ENCODE assay signal across 27 mouse cellular contexts in the genomic region with DNA sequence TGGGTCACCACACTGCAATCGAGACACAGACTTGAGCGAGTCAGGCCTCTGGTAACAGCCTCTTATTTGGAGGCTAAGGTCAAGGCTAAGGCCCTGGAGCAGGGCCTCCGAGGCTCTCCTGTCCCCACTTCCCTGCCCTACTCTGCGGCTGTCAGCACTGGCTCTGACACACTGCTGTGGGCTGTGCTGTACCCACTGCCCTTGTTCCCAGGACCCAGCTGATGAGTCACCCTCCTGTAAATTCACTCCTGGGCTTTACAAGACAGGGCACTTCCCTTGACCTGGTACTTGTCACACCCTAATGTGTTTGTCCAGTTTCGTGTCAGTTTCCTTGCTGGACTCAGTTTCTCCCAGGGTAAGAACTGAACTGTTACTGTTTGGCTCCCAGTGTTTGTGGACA. TPM values are rescaled to one million over a fixed set of nuclear protein-coding genes. Genes with fewer than 3 reads are reported as not detected.
DNase-seq lines count a peak whose midpoint lies in the region; ATAC-seq and TF ChIP-seq lines count a peak whose summit lies in the region.
"Had no signal": no experiment of that assay in that cellular context is flagged by ENCODE, and none has a peak within 500 bp of the region (broad histone marks: within the 10 kb centered on the region; RNA-seq: fewer than 3 reads in every experiment).

No protein-coding gene starts in this region.

- no peak overlapping the region for H3K4me2 ChIP-seq in stomach, postnatal 0 days (replicated peaks; ENCODE audit: low read depth)
- H3K4me2 ChIP-seq: embryonic facial prominence, embryonic 13.5 days; forebrain, embryonic 12.5 days; forebrain, embryonic 15.5 days; heart, embryonic 13.5 days; hindbrain, embryonic 12.5 days; hindbrain, embryonic 15.5 days had no signal

- no peak overlapping the region for H3K4me3 ChIP-seq in stomach, postnatal 0 days (ENCODE audit: low read depth, low read length)
- H3K4me3 ChIP-seq: embryonic facial prominence, embryonic 10.5 days; embryonic facial prominence, embryonic 13.5 days; erythroblast, embryonic 14.5 days; forebrain, embryonic 12.5 days; forebrain, embryonic 15.5 days; heart, adult 2 months; heart, embryonic 10.5 days; heart, embryonic 13.5 days; hindbrain, embryonic 12.5 days; hindbrain, embryonic 15.5 days had no signal

- no peak for TF ChIP-seq CTCF in stomach, postnatal 0 days (IDR thresholded peaks at IDR 0.05; ENCODE audit: low read depth)

- no peak for TF ChIP-seq EP300 in stomach, postnatal 0 days (optimal IDR thresholded peaks at IDR 0.05)

- H3K9me3 ChIP-seq in stomach, postnatal 0 days (ENCODE audit: control insufficient read depth, low read length): no peaks in the 10 kb centered on the region
- H3K9me3 ChIP-seq: embryonic facial prominence, embryonic 10.5 days; embryonic facial prominence, embryonic 13.5 days; forebrain, embryonic 12.5 days; forebrain, embryonic 15.5 days; heart, embryonic 10.5 days; heart, embryonic 13.5 days; hindbrain, embryonic 12.5 days; hindbrain, embryonic 15.5 days had no signal

- peak; percentile 82 to 87 for DNase-seq in adrenal gland, adult (ENCODE audit: inconsistent age in 2 of 2, low spot score in 1 of 2)
- DNase-seq in adrenal gland, postnatal 4 days (ENCODE audit: low spot score in 2 of 2): no peak
- peak; percentile 83 for DNase-seq in adrenal gland, adult 2 months
- peak; percentile 71 for DNase-seq in adrenal gland, postnatal 14 days
- no peak for DNase-seq in stomach, postnatal 0 days (ENCODE audit: low spot score)
- no peak for DNase-seq in ovary, postnatal 14 days (ENCODE audit: low spot score)
- DNase-seq in spleen, adult 18-20 months: no peak
- DNase-seq in spleen, postnatal 10 days (ENCODE audit: low spot score in 2 of 2): no peak
- DNase-seq: cerebellum, adult 11-12 months; cerebellum, adult 8-10 months; cerebellum, postnatal 10 days; cerebellum, postnatal 36 days; embryo, embryonic 11 days; gastrocnemius, postnatal 25 days; heart, adult 2 months; heart, postnatal 14 days had no signal

- H3K36me3 ChIP-seq in stomach, postnatal 0 days (ENCODE audit: control insufficient read depth, insufficient read depth, low read length): peaks cover 28% of the 10 kb centered on the region

- H3K27ac ChIP-seq in stomach, postnatal 0 days (replicated peaks): no peak overlapping the region
- H3K27ac ChIP-seq: embryonic facial prominence, embryonic 10.5 days; embryonic facial prominence, embryonic 13.5 days; forebrain, embryonic 12.5 days; forebrain, embryonic 15.5 days; heart, adult 2 months; heart, embryonic 10.5 days; heart, embryonic 13.5 days; hindbrain, embryonic 12.5 days; hindbrain, embryonic 15.5 days had no signal

- ATAC-seq in stomach, postnatal 0 days (ENCODE audit: low FRiP score, low TSS enrichment): peak; percentile 38; the same call in 1 of the 2 replicates
- ATAC-seq: activated CD4-positive, CD25-positive, alpha-beta regulatory T cell, adult 4 months; forebrain, embryonic 15.5 days; intestine, postnatal 0 days had no signal

- WGBS in stomach, postnatal 0 days: 80% methylated on average over 5 of the region's 5 CpGs

- H3K9ac ChIP-seq in stomach, postnatal 0 days (ENCODE audit: low read length): no peak overlapping the region
- H3K9ac ChIP-seq: embryonic facial prominence, embryonic 13.5 days; forebrain, embryonic 12.5 days; forebrain, embryonic 15.5 days; heart, embryonic 13.5 days; hindbrain, embryonic 12.5 days; hindbrain, embryonic 15.5 days had no signal

- H3K27me3 ChIP-seq in stomach, postnatal 0 days (ENCODE audit: control insufficient read depth, insufficient read depth, low read length): no peaks in the 10 kb centered on the region
- H3K27me3 ChIP-seq: embryonic facial prominence, embryonic 13.5 days; forebrain, embryonic 12.5 days; forebrain, embryonic 15.5 days; heart, embryonic 13.5 days; hindbrain, embryonic 12.5 days; hindbrain, embryonic 15.5 days had no signal

- no peaks in the 10 kb centered on the region for H3K4me1 ChIP-seq in stomach, postnatal 0 days (replicated peaks; ENCODE audit: control insufficient read depth, insufficient read depth)
- H3K4me1 ChIP-seq: embryonic facial prominence, embryonic 10.5 days; embryonic facial prominence, embryonic 13.5 days; forebrain, embryonic 12.5 days; forebrain, embryonic 15.5 days; heart, embryonic 13.5 days; hindbrain, embryonic 12.5 days; hindbrain, embryonic 15.5 days had no signal

RNA-seq across cellular contexts. Expression of a gene that starts 12.0 kb away (rescaled TPM):
- total RNA-seq in adrenal gland, postnatal 4 days (2021): 10 to 100 TPM; 54.0 to 57.4 TPM
- total RNA-seq in adrenal gland, adult 2 months (2021): 10 to 100 TPM; 44.6 to 53.4 TPM
- 56.6 and 57.3 TPM in 2 replicates for polyA plus RNA-seq in adrenal gland, adult 2 months (2012; rRNA removed)
- total RNA-seq in adrenal gland, postnatal 14 days (2021): 38.4 and 46.0 TPM in 2 replicates
- polyA plus RNA-seq in stomach, postnatal 0 days (2015; fragmentation: Nextera tagmentation; extraction: Ambion mirVana): 24.2 and 25.6 TPM in 2 replicates

RNA-seq across cellular contexts. Expression of a gene that starts 19.3 kb away (rescaled TPM):
- total RNA-seq in adrenal gland, postnatal 4 days (2021): 1 to 10 TPM; 2.6 to 4.7 TPM
- total RNA-seq in adrenal gland, adult 2 months (2021): 1 to 10 TPM; 3.8 to 4.9 TPM
- 11.8 and 13.9 TPM in 2 replicates for polyA plus RNA-seq in adrenal gland, adult 2 months (2012; rRNA removed)
- total RNA-seq in adrenal gland, postnatal 14 days (2021): 3.4 and 11.6 TPM in 2 replicates
- polyA plus RNA-seq in stomach, postnatal 0 days (2015; fragmentation: Nextera tagmentation; extraction: Ambion mirVana): 1.0 and 1.3 TPM in 2 replicates

RNA-seq across cellular contexts. Expression of a gene that starts 22.5 kb away (rescaled TPM):
- total RNA-seq in adrenal gland, postnatal 4 days (2021): 10 to 100 TPM; 61.6 to 76.7 TPM
- total RNA-seq in adrenal gland, adult 2 months (2021): 10 to 100 TPM; 32.0 to 41.2 TPM
- polyA plus RNA-seq in adrenal gland, adult 2 months (2012; rRNA removed): 99.6 and 110 TPM in 2 replicates
- total RNA-seq in adrenal gland, postnatal 14 days (2021): 42.5 and 50.2 TPM in 2 replicates
- polyA plus RNA-seq in stomach, postnatal 0 days (2015; fragmentation: Nextera tagmentation; extraction: Ambion mirVana): 10.2 and 11.1 TPM in 2 replicates

RNA-seq across cellular contexts. Expression of a gene that starts 25.1 kb away (rescaled TPM):
- 100 to 1,000 TPM; 167 to 169 TPM for total RNA-seq in adrenal gland, postnatal 4 days (2021)
- total RNA-seq in adrenal gland, adult 2 months (2021): 100 to 1,000 TPM; 127 to 184 TPM
- polyA plus RNA-seq in adrenal gland, adult 2 months (2012; rRNA removed): 54.9 and 71.9 TPM in 2 replicates
- total RNA-seq in adrenal gland, postnatal 14 days (2021): 145 and 156 TPM in 2 replicates
- polyA plus RNA-seq in stomach, postnatal 0 days (2015; fragmentation: Nextera tagmentation; extraction: Ambion mirVana): 123 and 136 TPM in 2 replicates

RNA-seq across cellular contexts. Expression of a gene that starts 35.0 kb away (rescaled TPM):
- total RNA-seq in adrenal gland, postnatal 4 days (2021): 10 to 100 TPM; 44.5 to 47.1 TPM
- 10 to 100 TPM; 15.2 to 19.5 TPM for total RNA-seq in adrenal gland, adult 2 months (2021)
- 45.2 and 52.4 TPM in 2 replicates for polyA plus RNA-seq in adrenal gland, adult 2 months (2012; rRNA removed)
- 23.8 and 26.7 TPM in 2 replicates for total RNA-seq in adrenal gland, postnatal 14 days (2021)
- 174 and 193 TPM in 2 replicates for polyA plus RNA-seq in stomach, postnatal 0 days (2015; fragmentation: Nextera tagmentation; extraction: Ambion mirVana)

Comparison
In these comparisons a context has a peak if more than half of its experiments do, and no peak if none do; other contexts are left out.
1. DNase-seq: peak in adrenal gland, adult (2 of 2), adrenal gland, adult 2 months (single experiment) and adrenal gland, postnatal 14 days (single experiment); none in adrenal gland, postnatal 4 days (0 of 2), stomach, postnatal 0 days (single experiment), ovary, postnatal 14 days (single experiment), spleen, adult 18-20 months (0 of 2) and spleen, postnatal 10 days (0 of 2).